Mouse (Mus musculus): ENCODE data around the gene Lancl2. TPM values are rescaled to one million over a fixed set of nuclear protein-coding genes. Genes with fewer than 3 reads are reported as not detected.

The Lancl2 gene
- total RNA-seq, 2 experiments from 2014 or later = 13.3 to 13.9 TPM

DNA sequence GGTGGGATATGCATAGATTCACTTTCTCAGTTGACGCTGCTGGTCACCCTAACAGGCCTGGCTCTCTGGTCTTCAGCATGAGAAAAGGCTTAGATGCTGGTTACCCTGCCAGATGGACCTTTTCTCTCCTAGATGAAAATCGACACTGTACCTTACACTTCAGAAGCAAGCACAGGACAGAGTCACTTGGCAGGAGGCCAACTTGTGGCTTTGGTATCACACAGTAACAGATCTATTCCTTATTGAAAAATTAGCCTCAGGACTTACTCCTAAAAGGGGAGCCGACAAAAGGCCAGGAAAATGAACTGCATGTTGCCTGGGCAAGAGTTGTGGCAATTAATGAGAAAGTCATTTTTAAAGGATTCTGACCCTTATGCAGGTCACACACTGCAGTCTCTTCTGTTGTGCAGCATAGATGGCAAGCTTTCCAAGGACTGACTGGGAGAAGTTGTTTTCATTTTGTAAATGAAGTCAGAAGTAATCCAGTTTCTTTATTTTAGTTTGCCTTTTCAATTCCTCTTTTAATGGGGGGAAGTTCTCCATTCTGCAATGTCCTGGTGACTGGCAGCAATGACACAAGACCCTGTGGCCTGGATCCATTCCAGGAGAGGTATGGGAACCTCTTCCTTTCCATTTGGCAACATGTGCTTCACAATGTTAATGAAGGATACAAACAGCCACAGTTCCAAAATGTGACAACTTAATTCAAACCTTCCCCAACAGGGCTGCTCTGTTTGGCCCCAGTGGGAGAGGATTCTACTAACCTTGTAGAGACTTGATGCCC, 62.9 kb downstream of the Lancl2 start:
- DNase-seq = peak; percentile 10 to 11
- intact Hi-C loops (cut with DNase I) = no loop called here

DNA sequence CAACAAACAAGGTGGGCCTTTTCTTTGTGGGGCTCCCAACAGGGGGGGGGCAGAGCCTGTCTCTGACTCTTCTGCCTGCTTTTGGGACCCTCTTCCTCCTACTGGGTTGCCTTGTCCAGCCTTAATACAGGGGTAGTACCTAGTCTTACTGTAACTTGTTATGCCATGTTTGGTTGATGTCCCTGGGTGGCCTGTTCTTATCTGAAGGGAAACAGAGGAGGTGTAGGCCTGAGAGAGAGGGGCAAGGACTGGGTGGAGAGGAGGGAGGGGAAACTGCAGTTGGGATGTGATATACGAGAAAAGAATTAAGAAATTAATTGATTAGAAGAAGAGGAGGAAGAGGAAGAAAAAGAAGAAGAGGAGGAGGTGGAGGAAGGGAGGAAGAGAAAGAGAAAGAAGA, 63.9 kb downstream of the Lancl2 start:
- intact Hi-C loops (cut with DNase I) = no loop called here
- no peak for DNase-seq

- intact Hi-C loops (cut with DNase I) = no loop called here
- DNase-seq = no peak
Measured at GRCm38 (mm10) chr6:57767112-57767868, 65.0 kb downstream of the Lancl2 start.

- no peak for DNase-seq
- intact Hi-C loops (cut with DNase I) = no loop called here
Measured at GRCm38 (mm10) chr6:57768948-57769525, 66.7 kb downstream of the Lancl2 start.

- intact Hi-C loops (cut with DNase I) = no loop called here
- no peak for DNase-seq
Measured at GRCm38 (mm10) chr6:57770467-57771190, 68.3 kb downstream of the Lancl2 start.

GRCm38 (mm10) chr6:57773792-57774191, 71.5 kb downstream of the Lancl2 start:
- intact Hi-C loops (cut with DNase I) = no loop called here

GRCm38 (mm10) chr6:57780359-57780758, 78.0 kb downstream of the Lancl2 start:
- intact Hi-C loops (cut with DNase I) = no loop called here
- no peak for DNase-seq

More at GRCm38 (mm10) chr6:57773792-57774191, 71.5 kb downstream of the Lancl2 start:
- DNase-seq = no peak

- intact Hi-C loops (cut with DNase I) = no loop called here
- no peak for DNase-seq
Measured at GRCm38 (mm10) chr6:57782658-57783057, 80.3 kb downstream of the Lancl2 start.

- intact Hi-C loops (cut with DNase I) = no loop called here
Measured at GRCm38 (mm10) chr6:57784251-57784650, 81.9 kb downstream of the Lancl2 start.

GRCm38 (mm10) chr6:57787376-57787775, 85.0 kb downstream of the Lancl2 start:
- intact Hi-C loops (cut with DNase I) = no loop called here
- DNase-seq = no peak

More at GRCm38 (mm10) chr6:57784251-57784650, 81.9 kb downstream of the Lancl2 start:
- no peak for DNase-seq

Other genes starting within 250 kb of the Lancl2 start
- gene Ppm1k, start 167.1 kb upstream of the Lancl2 start, total RNA-seq (2021) = 10 to 100 TPM; 83.9 to 90.1 TPM
- gene Herc6, start 121.5 kb upstream of the Lancl2 start, total RNA-seq (2021) = 1 to 10 TPM; 2.9 to 4.9 TPM
- gene Pyurf, start 10.5 kb upstream of the Lancl2 start, total RNA-seq (2021) = 10 to 100 TPM; 22.6 to 23.5 TPM
- 10 to 100 TPM; 18.9 to 20.3 TPM for gene Vopp1, start 122.6 kb downstream of the Lancl2 start, total RNA-seq (2021)
- gene Vmn1r21, start 147.8 kb downstream of the Lancl2 start, total RNA-seq (2021) = not detected
- gene Vmn1r22, start 205.5 kb downstream of the Lancl2 start, total RNA-seq (2021) = not detected
- gene Vmn1r23, start 224.3 kb downstream of the Lancl2 start, total RNA-seq (2021) = not detected

Data from heart, postnatal 36 days (tissue).